Mouse (Mus musculus) forelimb bud, embryonic 11.5 days (tissue): ENCODE data around the gene Tsen2.

Experiments used
- DNase-seq: peaks from one replicate; pipeline ENCODE4 v3.0.0-alpha.2; 2012; ENCODE audit warnings: low read depth, low spot score

The Tsen2 gene

DNA sequence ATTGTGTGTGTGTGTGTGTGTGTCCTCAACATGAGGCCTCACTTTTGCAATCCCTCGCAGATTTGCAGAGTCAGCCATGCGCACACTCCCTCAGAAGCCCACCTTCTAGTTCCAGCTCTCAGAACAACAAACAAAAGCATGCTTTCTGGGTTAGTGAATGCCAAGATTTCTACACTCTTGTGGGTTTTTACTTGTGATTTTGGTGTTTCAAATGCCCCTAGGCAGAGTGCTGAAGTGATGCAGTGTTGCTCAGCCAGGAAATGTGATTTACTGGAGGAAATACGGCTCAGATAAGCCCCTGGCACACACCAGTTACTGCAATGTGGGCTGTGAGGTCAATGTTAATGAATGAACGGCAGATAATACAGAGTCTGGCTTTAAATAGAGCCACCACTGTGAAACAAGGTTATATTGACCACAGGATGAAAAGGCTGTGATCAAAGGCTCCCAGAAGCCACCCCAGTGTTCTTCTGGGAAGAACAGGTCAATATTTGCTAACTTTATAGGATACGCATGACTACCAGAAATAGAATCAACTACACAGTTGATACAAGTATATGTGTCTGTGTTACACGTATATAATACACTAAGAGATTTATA lies 2.7 kb upstream of the Tsen2 start:
- no peak for DNase-seq

DNA sequence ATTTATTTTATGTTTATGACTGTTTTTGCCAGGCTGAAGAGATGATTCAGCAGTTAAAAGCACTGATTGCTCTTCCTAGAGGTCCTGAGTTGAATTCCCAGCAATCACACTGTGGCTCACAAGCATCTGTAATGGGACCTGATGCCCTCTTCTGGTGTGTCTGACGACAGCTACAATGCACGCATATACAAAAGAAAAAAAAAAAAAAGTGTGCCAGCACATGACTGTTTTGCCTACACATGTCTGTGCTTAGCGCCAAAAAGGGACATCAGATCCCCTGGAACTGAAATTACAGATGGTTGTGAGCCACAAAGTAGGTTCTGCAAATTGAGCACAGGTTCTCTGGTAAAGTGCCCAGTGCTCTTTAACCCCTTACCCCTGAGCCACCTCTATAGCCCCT lies 2.1 kb upstream of the Tsen2 start:
- no peak for DNase-seq

DNA sequence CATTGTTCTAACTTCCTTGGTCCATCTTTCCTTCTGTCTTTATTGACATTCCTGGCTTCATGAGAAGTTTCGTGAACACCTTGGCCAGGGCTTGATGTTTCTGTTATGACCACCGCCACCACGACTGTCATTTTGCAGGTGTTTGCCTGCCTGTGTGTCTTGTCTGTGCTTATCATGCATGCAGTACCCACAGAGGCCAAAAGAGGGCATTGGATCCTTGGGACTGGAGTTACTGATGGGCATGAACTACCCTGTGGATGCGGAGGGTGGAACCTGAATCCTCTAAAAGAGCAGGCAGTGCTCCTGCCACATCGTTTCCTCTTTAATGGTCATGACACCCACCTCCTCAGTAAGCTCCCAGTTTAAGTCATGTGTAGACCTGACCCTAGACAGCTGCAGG lies 1.8 kb downstream of the Tsen2 start:
- peak; percentile 9 for DNase-seq

DNA sequence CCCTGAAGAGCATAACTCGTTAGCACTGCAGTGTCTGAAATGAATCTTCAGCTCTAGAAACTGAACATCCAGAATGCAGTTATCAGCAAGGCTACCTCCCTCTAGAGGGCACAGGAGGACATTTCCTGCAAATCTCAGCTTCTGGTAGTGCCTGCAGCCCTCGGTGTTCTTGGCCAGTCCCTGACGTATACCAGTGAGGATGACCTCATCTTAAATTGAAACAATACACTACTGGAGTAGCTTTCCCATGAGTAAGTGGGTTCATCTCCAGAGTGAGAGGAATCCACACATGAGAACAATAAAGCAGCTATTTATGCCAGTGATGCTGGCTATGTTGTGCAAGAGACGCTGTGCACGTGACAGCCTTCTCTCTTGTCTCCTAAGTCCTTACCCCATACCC lies 11.0 kb downstream of the Tsen2 start:
- no peak for DNase-seq

DNA sequence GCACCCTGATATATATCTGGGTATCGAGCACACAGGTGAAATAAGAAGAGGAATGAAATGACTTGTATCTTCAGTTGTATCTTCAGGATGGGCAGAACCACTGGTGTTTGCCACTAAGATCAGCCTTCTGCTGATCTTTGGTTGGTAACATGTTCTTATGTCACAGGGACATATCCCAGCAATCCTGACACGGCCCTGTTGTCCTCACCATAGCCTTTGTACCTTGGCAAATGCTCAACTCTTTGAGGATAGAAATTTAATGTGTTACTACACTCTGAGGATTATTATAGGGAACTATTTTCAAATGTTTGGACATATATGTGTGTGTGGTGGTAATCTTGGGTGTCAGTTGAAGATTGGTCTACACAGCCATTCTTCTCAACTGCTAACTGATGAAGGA lies 13.7 kb downstream of the Tsen2 start:
- DNase-seq = no peak

DNA sequence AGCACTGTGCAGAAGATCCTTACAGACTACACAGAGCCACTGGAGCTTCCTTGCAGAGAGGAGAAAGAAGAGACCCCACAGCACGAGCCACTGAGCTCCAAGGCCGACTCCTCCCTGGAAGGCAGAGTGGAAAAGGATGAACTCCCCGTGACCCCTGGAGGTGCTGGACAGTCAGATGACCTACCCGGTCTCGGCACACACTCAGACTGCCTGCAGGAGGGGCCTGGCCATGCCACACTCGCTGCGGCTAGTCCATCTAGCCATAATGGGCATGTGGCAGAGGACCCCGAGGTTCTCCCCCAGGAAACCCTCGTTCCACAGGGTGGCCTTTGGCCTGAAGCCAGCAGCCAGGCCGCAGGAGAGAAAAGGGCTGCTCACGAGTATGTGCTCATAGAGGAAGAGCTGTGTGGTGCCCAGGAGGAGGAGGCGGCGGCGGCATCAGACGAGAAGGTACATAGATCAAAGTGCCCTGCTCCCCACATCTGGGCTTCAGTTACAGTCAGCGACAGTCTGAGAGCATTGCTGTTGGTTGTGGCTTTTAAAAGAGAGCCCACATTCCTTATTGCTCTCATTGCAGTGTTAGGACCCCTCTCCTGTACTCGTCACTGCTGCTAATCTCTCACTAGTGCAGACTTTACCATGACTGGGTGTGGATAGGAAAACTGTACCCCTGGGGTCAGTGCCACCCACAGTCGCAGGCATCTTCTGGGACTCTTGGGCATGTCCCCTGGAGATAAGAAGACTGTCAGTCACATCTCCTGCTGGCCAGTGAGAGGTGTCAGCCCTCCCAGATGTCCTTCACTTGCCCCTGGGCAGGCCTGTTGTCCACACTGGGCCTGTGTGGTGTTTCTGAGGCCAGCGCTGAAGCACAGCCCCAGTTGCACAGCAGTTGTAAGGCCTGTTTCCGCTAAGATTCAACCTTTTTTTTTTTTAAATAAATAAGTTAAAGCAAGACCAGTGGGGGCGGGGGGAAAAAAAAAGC lies 15.5 kb downstream of the Tsen2 start:
- no peak for DNase-seq

DNA sequence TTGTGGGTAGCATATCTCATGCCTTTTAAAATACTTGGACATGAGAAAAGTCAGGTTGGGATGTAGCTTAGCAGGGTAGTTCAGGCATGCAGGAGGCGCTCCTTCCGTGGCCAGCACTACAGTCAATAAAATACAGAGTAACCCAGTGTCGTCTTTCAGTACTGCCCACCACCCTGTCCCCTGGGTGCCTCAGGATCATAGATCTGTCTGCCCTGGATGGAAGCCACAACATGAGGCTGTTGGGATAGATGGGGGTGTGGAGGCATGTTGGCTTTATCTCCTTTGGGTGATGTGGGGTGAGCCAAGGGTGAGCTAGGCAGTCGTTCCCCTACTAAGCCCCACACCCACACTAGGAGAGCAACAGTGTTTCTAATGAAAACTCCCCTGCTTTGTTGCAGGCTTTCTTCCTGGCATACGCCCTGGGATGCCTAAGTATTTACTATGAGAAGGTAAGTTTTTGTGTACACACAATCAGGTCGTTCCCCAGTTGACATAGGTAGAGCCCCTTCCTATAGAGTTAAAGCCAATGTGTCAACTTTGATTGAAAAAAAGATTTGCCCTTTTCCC lies 21.1 kb downstream of the Tsen2 start:
- DNase-seq = no peak

DNA sequence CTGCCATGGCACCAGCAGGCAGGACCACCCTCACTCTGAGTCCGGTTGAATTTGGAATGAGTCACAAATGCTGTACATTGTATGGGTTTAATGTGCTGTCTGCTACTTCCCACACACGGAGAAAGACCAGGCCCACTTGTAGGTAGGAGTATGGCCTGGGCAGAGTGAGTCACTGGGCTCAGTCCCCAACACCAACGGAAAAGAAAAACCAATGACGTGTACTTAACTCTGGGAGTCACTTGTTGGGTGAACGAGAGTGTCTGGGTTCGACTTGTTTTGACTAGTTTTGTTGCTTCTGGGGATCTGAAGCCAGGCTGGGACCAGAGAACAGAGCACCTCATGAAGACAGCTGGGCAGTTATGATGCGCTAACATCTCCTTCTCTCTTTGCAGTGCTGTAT lies 29.7 kb downstream of the Tsen2 start:
- DNase-seq = no peak

DNA sequence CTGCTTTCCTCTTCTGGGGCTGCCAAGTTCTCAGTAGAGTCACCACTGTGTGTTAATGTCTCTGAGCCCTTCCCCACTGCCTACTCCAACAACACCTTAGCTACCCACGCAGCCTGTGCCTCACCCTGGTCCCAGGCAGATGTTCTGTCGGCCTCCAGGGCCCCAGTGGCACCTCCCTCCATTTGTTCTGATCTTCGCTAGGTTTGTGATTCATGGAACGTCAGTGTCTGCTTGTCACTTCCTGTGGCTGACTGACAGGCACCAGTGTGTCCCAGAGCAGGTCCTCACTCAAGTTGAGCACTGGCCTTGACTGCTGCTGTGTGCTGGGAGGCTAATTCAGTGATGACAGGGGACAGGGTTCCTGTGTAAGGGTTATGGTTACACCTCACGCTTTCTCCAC lies 32.9 kb downstream of the Tsen2 start:
- DNase-seq = no peak

DNA sequence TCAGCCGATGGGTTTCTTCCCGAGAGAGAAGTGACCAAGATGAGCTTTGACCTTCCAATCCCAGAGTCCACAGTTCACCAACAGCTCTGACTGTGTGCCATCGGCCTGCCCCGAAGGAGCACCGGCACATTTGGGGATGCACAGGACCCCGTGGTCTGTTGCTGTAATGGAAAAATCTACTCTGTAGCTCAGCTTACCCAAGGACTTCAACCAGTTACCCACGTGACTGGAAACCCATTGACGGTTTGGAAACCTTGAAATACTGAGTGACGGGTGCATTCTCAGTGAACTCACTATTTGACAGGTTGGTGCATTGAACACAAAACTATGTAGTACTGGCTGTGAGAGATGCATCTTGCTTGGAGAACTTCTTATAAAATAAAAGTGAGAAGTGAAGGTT lies 33.5 kb downstream of the Tsen2 start:
- no peak for DNase-seq

DNA sequence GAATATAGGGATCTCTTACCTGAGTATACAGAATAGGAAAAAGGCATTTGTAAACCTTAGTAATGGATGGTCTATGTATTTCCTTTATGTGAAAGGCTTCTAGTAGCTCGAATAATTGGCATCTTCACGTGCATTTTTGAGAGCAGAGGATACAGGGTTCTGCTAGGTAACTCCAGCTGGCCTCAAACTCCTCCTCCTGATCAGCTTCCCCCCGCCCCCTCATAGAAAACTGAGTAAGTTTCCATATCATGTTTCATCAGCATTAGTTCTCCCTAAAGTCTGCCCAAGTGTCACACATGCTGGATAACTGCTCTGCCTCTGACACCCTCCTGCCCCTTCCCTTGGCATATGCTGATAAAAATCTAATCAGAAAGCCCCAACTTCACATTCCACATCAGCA lies 36.3 kb downstream of the Tsen2 start:
- no peak for DNase-seq

DNA sequence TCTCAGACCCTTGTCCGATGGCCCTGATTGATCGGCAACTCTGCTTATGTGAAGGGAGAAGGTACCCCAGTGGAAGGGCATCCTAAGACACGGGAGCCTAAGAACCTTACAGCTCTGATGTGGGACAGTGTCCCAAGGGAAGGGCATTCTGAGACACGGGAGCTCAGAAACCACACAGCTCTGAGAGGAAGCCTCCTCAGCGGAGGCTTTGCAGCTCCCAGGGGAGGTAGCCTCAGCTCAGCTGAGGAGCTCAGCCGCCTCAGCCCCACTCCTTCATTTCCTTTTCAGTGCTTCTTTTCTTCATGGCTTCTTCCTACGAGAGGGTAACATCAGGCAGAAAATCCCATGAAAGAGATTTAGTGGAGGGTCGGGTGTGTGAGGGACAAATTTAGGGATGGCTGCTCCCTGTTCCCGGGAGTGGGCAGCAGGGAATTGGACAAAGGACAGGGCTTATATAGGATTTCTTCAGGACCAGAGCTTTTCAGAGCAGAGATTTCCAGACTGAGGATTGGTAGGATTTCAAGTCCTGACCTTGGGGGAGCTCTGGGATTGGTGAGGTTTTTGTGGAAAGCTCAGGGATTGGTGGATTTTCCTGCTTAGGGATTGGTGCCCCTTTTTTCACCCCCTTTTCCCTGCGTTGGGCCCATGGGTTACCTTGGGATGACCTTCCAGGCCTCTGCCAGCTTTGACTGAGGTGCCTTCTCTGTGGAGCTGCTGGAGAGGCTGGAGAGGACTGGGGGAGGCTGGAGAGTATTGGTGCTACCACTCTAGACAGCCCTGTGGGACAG lies 38.1 kb downstream of the Tsen2 start:
- DNase-seq = no peak

DNA sequence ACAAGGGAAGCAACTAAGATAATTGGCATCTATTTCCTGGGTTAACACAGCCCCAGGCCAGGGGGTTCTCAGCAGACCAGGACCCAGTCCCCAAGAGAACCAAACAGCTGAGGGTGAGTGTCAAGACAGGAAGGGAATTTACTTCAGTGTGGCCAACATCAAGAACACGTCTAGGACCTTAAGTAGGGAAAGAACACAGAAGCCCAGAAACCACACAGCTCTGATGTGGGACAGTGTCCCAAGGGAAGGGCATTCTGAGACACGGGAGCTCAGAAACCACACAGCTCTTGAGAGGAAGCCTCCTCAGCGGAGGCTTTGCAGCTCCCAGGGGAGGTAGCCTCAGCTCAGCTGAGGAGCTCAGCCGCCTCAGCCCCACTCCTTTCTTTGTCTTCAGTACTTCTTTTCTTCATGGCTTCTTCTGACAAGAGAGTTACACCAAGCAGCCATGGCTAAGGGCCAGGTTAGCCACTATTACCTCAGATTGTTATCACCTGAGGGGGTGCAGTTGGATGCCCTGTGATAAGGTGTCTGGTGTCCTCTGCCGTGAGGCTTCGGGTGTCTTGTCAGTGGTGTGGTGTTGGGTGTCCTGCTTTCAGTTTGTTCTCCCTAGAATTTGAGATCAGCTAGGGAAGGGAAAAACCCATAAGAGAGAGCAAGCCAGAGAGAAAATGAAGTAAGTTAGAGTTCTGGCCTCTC lies 39.1 kb downstream of the Tsen2 start:
- DNase-seq = no peak

DNA sequence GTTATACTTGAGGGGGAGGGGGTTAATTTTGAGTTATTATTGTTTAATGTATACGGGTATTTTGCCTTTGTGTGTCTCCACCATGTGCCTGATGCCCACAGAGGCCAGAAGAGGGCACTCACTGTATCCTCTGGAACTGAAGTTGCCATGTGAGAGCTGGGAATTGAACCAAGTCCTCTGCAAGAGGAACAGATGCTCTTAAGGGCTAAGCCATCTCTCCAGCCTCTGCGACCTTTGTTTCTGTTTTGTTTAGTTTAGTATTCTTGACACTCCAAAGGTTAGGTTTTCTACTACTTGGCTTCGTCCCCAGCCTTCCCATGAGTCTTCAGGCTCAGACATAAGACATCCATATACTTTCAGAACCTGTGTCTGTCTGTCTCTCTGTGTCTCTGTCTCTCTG lies 39.7 kb downstream of the Tsen2 start:
- no peak for DNase-seq

DNA sequence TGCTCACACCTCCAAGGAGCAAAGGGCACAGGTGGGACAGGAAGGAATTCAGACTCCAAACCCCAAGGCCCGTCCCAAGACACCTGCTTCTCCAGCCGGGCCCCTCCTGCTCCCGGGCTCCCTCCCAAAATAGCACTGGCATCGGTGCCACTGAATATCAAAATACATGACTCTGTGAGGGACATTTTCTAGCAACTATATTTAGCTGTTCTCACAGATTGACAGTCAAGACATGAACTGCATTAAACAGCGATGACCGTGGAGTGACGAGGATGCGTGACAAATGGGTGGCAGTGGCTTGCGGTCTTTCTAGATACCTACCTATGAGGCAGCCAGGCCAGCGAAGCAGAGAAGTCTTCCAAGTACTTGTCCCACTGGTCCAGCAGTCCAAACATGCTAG lies 41.9 kb downstream of the Tsen2 start:
- DNase-seq = no peak

DNA sequence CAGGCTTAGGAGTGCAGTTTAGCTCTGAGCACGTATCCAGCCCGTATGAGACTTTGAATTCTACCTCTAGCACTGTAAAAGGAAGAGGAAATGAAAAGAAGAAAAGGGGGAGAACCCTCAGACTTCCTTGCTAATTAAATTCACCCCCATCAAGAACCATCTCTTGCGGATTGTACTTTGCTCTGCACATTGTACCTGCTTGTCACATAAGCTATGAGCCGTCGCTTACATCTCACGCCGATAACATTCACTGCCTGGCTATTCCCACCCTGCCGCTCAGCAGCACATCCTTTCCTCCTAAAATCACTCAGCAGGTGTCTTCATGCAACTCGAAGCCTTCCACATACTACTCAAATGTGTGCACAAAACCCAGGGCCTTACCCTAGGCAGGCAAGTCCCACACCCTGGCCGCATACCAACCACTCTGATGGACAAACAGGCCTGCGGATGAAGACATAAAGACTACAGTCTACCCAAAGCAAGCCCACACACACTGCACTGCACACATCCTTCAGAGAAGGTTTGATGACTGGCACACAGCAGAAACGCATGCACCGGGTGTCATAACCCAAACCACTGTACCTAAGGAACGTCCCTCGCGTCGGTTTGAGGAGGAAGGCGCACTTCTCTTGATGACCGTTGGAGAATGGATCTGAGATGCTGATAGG lies 47.4 kb downstream of the Tsen2 start:
- DNase-seq = no peak

DNA sequence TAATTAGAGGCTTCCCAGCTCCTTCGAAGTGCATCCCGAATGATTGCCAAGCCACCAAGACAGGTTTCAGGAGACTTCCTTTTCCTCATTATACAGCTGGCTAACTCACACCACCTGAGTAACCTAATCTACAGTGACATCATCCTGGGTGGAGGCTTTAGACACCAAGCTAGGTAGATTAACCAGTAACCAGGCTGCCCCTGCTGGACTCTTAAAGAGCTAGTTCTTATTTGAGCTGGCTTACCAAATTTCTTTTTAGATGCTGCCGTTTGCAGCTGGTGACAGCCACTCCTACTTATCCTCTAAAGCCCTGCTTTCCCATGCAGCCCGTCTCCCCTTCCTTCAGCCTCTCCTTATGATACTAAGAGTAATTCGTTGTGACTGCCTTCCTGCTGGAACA lies 48.0 kb downstream of the Tsen2 start, which contains the start of gene Mkrn2os:
Mkrn2os (minus strand) TSS at position 119 of the 400 bp plus-strand sequence.
- no peak for DNase-seq

DNA sequence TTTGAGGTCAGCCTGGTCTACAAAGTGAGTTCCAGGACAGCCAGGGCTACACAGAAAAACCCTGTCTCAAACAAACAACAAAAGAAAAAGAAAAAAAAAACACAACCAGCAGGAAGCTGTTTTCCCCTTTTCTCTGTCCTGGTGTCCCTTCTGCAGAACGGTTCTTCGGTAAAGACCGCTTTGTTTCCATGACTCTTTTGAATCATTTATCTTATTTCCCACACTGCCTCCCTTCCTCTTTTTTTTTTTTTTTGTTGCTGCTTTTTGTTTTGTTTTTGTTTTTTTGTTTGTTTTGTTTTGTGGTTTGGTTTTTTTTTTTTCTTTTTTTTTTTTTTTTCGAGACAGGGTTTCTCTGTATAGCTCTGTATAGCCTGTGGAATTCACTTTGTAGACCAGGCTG lies 48.8 kb downstream of the Tsen2 start:
- no peak for DNase-seq

DNA sequence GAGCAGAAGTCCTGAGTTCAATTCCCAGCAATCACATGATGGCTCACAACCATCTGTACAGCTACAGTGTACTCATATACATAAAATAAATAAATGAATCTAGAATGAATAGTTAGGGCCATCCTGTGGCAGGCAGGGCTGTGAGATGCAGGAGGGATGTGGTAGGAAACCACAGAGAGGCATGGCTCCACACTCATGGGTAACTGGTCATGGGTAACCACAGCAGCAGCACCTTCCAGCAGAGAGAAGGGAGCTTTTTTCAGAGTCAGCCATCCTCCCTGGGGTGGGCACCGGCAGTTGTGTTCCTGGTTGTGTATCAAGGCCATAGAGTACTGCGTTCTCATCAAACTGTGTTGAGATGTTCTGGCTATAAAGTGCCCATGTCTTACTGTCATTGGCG lies 50.0 kb downstream of the Tsen2 start:
- no peak for DNase-seq

DNA sequence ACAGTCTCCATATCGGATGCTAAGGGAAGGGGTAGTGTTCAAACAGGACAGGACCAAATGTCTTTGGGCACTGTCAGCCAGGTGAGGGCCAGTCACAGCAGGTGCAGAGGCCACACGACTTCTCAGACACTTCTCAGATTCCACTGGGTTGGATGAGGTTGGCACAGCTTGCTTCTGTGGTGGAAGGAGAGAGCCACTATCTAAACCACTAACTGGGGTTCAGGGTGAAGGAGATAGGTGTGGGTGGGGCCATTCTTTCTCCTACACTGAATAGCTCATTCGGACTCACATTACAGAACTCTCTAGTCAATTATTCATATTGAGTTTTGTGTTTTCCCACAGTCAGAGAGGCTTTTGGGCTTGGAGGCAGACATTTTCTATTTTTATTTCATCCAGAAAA lies 51.2 kb downstream of the Tsen2 start:
- DNase-seq = no peak

DNA sequence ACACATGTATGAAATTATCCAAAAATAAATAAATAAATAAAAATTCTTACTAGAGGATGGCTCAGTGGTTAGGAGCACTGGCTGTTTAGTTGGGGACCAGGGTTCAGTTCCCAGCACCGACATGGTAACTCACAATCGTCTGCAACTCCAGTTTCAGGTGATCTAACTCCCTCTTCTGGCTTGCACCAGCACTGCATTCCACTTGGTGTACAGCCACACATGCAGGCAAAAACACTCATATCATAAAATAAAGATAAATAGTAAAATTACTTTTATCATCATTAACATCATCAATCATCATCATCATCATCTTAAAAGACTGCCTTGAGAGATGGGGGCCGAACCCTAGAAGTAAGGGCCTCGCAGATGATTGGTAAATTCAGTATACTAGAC lies 56.9 kb downstream of the Tsen2 start:
- DNase-seq = peak; percentile 12
